Mouse (Mus musculus): Measurements from ENCODE around the gene Abca1.

Gene Abca1

GRCm38 (mm10) chr4:53159767-53160166, at the start of gene Abca1:
TSS of gene Abca1 (minus strand) at chr4:53159895.
- peak; percentile 91 for DNase-seq (ENCODE audit: low read depth)

- no peak for DNase-seq (ENCODE audit: low read depth)
Measured at GRCm38 (mm10) chr4:53204482-53204881, 44.8 kb upstream of the Abca1 start.

DNA sequence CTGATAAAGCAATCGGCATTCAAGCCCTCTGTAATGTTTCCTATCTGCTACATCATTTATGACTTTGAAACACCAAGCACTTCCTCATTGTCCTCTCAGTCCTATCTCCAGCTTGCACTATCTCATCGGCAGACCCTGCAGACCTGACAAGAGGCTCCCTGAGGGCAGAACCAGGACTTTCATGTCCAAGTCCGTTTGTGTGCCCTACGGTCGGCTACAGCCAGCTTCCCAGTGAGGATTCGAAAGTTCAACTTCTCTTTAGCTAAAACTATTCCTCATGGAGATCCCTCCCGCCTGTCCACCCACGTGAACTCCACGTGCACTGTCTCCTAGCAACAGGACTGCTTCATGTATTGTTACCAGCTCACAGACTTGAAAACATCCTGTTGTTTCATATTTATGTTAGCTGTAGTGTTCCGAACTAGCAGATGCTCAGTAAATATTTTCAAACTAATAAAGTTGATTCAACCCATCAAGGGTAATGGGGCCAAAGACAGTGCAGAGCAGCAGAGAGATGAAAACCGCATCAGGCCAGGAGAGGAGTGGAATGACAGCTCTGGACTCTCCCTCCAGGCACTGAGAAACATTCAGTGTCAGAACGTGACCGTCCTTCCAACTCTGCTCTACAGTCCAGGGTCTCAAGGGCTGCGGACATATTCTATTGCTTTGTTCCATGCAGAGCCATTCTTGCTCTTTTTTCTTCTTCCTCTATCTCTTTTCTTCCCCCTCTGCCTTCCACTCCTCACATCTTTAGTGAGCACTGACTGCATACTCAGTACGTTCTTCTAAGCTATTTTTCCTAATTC, 44.1 kb upstream of the Abca1 start:
- no peak for DNase-seq (ENCODE audit: low read depth)

DNA sequence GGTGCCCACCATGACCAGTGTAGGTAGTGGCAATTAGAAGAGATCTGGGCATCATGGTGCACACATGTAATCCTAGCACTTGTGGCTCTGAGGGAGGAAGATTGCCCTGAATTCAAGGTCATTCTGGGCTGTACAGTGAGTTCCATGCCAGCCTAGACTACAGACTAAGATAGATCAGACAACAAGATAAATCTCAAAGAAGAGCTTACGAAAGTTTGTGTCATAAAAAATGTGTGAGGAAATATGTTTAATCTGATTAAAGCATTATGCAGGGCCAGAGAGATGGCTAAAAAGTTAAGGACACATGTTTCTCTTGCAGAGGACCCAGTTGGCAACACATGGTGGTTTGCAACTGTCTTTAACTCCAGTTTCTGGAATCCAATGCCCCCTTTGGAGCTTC, 40.6 kb upstream of the Abca1 start:
- DNase-seq (ENCODE audit: low read depth), result no peak

DNA sequence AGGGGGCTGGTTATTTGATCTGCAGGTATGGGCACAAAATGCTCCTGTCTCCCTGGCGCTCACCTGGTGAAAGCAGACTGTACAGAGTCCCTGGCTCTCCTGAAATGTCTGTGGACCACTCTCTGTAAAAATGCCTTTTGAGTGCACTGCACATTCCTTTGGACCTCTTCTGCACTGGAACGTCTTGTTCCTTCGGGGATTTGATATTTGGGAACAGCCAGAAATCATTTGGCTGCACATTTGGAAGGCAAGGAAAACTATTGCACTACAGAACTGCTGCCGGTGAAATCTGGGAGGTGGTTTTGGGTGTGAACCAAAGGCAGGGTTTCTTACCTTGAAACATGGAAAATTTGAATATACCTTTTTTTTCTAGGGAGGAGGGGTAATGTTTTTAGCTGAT, 38.1 kb upstream of the Abca1 start:
- no peak for DNase-seq (ENCODE audit: low read depth)

GRCm38 (mm10) chr4:53196058-53196771, 36.5 kb upstream of the Abca1 start:
- DNase-seq (ENCODE audit: low read depth), result peak; percentile 86

DNA sequence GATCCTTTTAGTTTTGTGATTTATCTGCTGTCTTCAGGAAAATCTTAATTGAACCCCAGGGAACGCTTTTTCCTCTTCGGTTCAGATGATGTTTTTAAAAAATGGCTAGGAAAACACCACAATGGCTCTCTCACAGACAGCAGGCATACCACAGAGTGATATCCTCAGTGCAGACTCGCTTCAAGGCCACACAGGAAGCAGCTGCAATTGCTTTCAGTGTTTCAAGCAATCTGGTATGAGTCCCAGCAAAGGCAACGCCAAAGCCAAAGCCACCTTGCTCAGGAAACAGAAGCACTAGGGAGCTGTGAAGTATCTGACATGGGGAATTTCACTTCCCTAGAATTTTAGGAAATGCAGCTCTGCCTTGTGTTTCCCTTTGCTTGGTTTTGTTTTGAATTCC, 27.4 kb upstream of the Abca1 start:
- DNase-seq (ENCODE audit: low read depth), result peak; percentile 34

GRCm38 (mm10) chr4:53186573-53186972, 26.9 kb upstream of the Abca1 start:
- DNase-seq (ENCODE audit: low read depth), result no peak

DNA sequence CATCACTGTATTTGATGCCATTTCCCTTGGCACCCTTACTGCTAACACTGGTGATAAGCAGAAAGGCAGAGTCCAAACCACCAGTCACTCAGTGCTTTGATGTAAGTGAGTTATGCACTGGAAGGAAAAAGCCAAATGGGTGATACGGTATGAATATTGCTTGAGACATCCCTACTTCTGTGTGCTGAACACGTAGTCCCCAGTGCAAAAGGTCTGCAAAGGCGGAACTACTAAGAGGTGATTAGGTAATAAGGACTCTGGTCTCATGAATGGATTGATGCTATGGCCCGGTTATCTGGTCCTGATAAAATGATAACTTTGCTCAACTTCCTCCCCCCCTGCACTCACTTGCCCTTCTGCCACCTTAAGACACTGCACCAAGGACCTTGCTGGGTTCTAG, 26.4 kb upstream of the Abca1 start:
- DNase-seq (ENCODE audit: low read depth), result no peak

- DNase-seq (ENCODE audit: low read depth), result no peak
Measured at GRCm38 (mm10) chr4:53181479-53181878, 21.8 kb upstream of the Abca1 start.

DNA sequence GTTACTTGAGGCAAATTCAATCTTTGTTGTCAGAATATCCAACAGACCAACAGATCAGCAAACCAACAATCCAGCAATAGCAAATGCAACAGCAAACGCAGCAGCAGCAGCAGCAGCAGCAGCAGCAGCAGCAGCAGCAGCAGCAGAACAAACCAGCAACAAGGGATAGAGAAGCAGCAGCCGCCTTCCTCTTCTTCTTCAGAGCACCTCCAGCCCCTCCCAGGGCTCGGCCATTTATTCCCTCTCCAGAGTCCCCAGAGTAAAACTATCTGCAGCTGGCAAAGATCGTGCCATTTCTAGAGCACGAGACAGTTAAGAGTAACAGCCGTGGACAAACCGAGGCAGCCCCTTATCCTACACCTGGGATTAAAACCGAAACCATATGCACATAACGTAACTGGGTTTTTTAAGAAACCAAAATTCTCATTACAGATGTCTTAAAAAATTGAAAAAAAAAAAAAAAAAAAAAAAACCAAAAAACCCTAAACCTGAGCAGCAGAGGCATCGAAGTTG, 19.7 kb upstream of the Abca1 start:
- no peak for DNase-seq (ENCODE audit: low read depth)

- DNase-seq (ENCODE audit: low read depth), result no peak
Measured at GRCm38 (mm10) chr4:53178489-53178888, 18.8 kb upstream of the Abca1 start.

DNA sequence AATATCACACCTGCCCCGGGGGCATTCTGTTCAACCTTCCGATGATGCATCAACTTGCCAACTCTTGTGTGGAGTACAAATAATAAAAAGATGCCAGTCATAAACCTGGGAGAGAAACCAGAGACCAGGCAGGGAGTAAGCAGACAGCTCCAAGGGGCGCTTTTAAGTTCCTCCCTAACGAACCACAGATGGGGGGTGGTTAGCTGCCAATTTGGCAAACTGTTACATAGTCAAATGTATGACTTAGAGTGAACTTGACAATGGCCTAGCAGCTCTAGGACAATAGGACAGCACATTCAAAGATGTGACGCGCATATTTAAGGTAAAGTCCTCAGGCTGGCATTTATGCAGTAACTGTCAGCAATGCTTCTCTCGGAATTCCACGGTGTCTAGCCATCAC, 18.0 kb upstream of the Abca1 start:
- no peak for DNase-seq (ENCODE audit: low read depth)

GRCm38 (mm10) chr4:53174906-53175305, 15.2 kb upstream of the Abca1 start:
- no peak for DNase-seq (ENCODE audit: low read depth)

GRCm38 (mm10) chr4:53170403-53170802, 10.7 kb upstream of the Abca1 start:
- DNase-seq (ENCODE audit: low read depth), result no peak

DNA sequence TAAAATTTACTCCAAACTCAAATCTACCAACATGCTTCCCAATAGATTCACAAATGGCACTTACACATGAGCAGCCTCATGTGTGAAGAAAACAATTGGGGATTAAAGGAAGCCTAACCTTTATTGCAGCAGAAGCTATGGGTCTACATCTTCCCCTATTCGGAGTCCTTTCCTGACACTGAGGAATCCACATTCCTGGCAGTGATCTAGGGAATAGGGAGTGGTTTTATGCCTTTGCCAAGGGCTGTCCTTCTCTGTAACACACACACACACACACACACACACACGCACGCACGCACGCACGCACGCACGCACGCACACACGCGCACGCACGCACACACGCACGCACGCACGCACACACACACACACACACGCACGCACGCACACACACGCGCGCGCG, 5.5 kb upstream of the Abca1 start:
- DNase-seq (ENCODE audit: low read depth), result no peak

DNA sequence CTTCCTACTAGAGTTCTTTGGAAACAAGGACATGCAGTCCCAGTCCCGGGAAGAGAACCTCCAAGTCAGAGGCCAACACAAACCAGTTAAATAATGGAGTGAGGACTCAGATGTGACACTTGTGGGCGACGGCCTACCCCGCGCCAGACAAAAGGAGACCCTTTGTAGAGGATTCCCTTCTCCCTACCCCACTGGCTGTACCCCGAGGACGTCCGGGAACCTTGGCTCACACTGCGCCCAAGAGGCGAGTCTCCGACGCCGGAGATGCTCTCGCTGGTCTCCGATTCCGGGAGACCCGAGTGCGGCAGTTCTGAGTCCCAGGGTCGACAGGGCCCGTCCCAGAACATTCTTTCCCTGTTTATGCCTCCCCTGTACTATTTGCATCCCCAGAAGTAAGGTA, 519 bp downstream of the Abca1 start:
- DNase-seq (ENCODE audit: low read depth), result no peak

DNA sequence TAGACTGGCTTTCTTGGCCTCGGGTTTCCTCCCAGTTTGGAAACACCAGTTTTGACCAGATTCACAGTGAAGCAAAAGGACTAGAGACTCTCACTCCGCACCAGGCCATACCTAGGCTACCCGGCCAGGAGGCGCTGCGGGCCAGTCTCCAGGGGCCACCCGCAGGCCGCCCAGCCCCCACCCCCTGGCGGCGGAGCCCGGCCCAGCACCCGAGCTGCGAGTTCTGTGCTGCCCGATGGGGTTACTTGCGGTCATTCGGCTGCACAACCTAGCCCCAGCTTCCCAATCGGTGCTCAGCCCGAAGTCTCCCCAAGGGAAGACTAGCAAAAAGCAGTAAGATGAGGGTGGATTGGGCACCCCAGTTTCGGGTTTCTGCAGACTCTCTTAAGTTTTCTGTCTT, 1.1 kb downstream of the Abca1 start:
- DNase-seq (ENCODE audit: low read depth), result peak; percentile 83

- no peak for DNase-seq (ENCODE audit: low read depth)
Measured at GRCm38 (mm10) chr4:53155471-53155870, 4.2 kb downstream of the Abca1 start.

DNA sequence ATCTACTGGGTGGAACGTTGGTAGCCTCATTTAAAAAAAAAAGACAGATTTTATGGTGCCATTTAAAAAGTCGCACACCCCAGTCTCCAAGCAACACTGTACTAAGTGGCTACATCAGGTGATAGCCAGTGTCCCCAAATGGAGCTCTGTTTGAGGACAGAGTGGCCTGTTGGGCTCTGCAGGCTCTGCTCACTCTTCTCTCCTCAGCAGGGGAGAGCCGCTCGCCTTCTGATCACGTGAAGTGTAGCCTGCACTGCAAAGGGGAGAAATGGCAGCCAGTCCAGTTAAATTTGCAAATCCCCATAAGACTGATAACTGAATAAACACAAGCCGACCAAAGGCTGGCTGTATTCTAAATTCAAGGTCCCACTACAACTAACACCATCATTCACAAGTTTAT, 6.0 kb downstream of the Abca1 start:
- DNase-seq (ENCODE audit: low read depth), result no peak

- no peak for DNase-seq (ENCODE audit: low read depth)
Measured at GRCm38 (mm10) chr4:53153061-53153460, 6.6 kb downstream of the Abca1 start.

DNA sequence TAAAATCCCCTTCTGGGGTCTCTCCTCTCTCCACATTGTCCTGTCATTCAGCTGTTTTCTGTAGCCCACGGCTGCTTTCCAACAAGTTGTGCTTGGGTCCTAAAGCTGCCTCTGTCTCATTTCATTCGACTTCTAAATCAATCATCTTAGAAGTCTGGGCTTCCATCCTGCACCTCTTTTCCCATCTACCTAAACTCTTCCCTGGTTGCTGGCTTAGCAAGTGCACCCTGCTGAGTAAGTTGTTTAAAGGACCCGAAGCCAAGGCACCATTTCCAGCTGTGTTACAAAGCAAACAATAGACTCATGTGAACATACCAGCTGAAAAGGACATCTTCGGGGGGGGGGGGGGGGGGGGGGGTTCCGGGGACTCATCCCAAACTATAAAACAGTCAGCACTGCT, 7.0 kb downstream of the Abca1 start:
- no peak for DNase-seq (ENCODE audit: low read depth)

DNA sequence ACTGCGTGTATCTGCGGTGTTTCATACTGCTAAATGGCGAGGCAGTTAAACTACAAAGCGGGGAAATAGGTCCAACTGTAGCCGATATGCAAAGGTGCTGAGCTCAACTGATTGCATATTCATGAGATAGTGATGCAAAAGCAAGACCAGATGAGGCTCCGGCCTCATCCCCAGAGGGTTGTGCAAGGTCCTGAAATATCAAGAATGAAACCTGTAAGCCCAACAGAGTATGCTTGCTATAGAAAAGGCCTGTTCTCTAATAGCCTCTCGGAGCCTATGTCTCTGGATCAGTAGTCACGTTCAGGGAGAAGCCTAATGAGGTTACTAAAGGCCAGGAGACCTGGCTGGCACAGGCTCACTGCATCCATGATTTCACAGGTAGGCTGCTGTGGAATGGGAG, 9.2 kb downstream of the Abca1 start:
- DNase-seq (ENCODE audit: low read depth), result no peak
